Mouse (Mus musculus): ENCODE measurements around the gene Ltbp3. TPM values are rescaled to one million over a fixed set of nuclear protein-coding genes. Genes with fewer than 3 reads are reported as not detected.

Ltbp3 gene
- polyA plus RNA-seq, 1 experiment = 10.5 TPM

DNA sequence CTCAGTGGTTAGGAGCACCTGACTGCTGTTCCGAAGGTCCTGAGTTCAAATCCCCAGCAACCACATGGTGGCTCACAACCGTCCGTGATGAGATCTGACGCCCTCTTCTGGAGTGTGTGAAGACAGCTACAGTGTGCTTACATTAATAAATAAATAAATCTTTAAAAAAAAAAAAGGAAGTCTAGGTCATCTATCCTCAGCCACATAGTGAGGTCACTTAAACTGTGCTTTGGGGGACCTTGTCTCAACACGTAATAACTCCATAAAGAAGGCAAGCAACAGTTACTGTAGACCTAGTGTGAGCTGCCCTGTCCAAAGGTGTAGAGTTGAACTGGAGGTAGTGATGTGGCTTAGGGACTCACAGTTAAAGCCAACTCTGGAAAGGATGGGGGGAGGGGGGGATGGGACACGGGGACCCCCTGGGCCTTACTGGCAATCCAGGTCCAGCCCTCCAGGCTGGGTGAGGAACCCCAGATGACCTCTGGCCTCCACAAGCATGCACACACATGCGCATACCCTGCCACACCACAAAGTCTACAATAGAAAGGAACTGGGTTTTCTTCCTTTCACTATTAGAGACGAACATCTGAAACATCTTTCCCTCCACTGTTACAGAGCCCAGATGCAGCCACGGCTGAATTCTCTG, 36.8 kb downstream of the Ltbp3 start:
- Histone ChIP-seq H3K4me3 (replicated peaks; ENCODE audit: control insufficient read depth, low read depth, low read length) (no peak overlapping the region), H3K27ac (ENCODE audit: control insufficient read depth, insufficient read depth, low read depth, low read length, poor library complexity) (no peak overlapping the region), H3K4me1 (ENCODE audit: control insufficient read depth, insufficient read depth, low read length) (no peaks in the 10 kb centered on the region)
- WGBS = 54% methylated on average over 9 of the region's 9 CpGs
- no peak for TF ChIP-seq CTCF (IDR thresholded peaks at IDR 0.05; ENCODE audit: control insufficient read depth, insufficient read depth, low read length)
- TF ChIP-seq POLR2A (IDR thresholded peaks at IDR 0.05; ENCODE audit: borderline replicate concordance, control insufficient read depth, low read depth, low read length) = no peak

DNA sequence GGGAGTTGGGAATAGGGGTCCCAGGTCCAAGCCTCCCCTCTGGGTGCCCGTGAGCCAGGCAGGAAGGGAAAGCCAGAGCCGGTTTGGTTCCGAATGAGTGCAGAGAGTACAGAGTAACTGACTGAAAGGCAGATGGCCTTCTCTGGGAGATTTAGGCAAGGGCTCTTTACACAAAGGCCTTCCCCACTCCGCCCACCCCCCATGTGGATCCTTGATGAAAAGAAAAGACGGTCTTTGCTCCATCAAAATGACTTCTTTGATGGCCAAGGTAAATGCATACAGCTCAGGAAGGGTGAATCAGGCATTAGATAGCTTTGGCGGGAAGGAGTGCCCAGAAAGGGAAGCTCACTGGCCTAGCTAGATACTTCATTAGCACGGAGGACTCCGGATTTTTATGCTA, 37.6 kb downstream of the Ltbp3 start:
- 78% methylated on average over 8 of the region's 8 CpGs for WGBS
- no peak for TF ChIP-seq CTCF (IDR thresholded peaks at IDR 0.05; ENCODE audit: control insufficient read depth, insufficient read depth, low read length)
- TF ChIP-seq POLR2A (IDR thresholded peaks at IDR 0.05; ENCODE audit: borderline replicate concordance, control insufficient read depth, low read depth, low read length) = no peak
- H3K27ac ChIP-seq (ENCODE audit: control insufficient read depth, insufficient read depth, low read depth, low read length, poor library complexity) = no peak overlapping the region
- H3K4me1 ChIP-seq (ENCODE audit: control insufficient read depth, insufficient read depth, low read length) = no peaks in the 10 kb centered on the region
- no peak overlapping the region for H3K4me3 ChIP-seq (replicated peaks; ENCODE audit: control insufficient read depth, low read depth, low read length)

DNA sequence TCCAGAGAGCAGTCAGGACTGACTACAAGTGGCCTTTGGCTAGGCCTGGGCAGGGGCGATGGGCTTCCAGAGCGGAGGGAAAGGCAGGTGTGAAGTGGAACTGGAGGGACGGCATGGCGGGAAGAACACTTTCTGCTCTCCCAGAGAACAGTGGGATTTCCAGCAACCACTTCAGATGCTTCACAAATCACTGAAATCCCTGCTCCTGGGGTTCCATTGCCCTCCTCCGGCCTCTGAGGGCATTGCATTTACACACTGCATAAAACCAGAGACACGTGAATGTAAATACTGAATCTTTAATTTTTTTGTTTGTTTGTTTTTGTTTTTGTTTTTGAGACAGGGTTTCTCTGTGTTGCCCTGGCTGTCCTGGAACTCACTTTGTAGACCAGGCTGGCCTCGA, 39.5 kb downstream of the Ltbp3 start:
- WGBS = 63% methylated on average over 7 of the region's 7 CpGs
- H3K27ac ChIP-seq (ENCODE audit: control insufficient read depth, insufficient read depth, low read depth, low read length, poor library complexity) = no peak overlapping the region

DNA sequence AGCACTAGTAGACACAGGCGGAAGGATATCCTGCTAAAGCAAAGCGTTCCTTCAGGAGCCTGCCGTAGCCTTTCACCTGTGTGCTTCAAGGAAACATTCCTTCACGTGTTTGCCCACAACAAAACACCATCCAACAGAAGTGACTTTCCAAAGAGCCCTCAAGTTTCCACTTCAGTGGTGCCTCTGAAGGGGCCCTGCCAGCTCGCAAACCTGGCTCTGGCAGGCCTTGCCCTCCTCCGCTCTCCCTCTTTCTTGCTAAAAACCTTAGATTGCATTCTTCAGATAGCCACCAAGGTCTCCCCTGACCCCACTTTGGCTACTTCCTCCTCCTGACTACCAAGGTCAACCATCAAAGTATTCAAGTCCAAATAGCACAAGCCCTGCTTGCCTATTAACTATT, 40.8 kb downstream of the Ltbp3 start:
- 87% methylated on average over 6 of the region's 6 CpGs for WGBS
- H3K4me1 ChIP-seq (ENCODE audit: control insufficient read depth, insufficient read depth, low read length) = no peaks in the 10 kb centered on the region
- TF ChIP-seq CTCF (IDR thresholded peaks at IDR 0.05; ENCODE audit: control insufficient read depth, insufficient read depth, low read length) (no peak), POLR2A (IDR thresholded peaks at IDR 0.05; ENCODE audit: borderline replicate concordance, control insufficient read depth, low read depth, low read length) (no peak)

More for the DNA sequence above, 39.5 kb downstream of the Ltbp3 start:
- H3K4me1 ChIP-seq (ENCODE audit: control insufficient read depth, insufficient read depth, low read length) = no peaks in the 10 kb centered on the region
- no peak overlapping the region for H3K4me3 ChIP-seq (replicated peaks; ENCODE audit: control insufficient read depth, low read depth, low read length)
- no peak for TF ChIP-seq POLR2A (IDR thresholded peaks at IDR 0.05; ENCODE audit: borderline replicate concordance, control insufficient read depth, low read depth, low read length)
- 0 out of 2 replicates have a peak, but pooled peaks have one; percentile 15 for TF ChIP-seq CTCF (IDR thresholded peaks at IDR 0.05; ENCODE audit: control insufficient read depth, insufficient read depth, low read length)

DNA sequence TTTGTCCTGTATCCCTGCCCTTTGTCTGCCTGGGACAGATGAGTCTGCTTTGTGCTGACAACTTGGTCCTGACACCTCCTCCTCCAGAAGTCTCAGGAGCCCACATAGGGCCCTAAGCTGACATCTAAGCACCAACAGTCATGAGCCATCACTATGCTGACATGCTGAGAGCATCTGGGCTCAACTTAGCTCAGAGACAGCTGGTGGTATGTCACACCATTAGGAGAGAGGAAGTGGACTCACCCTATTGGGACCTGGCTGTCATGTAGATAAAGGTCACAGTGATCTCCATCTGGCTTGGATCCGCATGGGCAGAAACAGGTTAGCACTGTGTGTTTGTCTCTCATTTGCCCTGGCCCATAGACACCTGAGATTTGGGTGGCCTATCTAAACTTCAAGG, 41.4 kb downstream of the Ltbp3 start:
- 66% methylated on average over 1 of the region's 1 CpGs for WGBS
- Histone ChIP-seq H3K4me3 (replicated peaks; ENCODE audit: control insufficient read depth, low read depth, low read length) (no peak overlapping the region), H3K4me1 (ENCODE audit: control insufficient read depth, insufficient read depth, low read length) (no peaks in the 10 kb centered on the region; the same call in 1 of the 2 replicates), H3K27ac (ENCODE audit: control insufficient read depth, insufficient read depth, low read depth, low read length, poor library complexity) (no peak overlapping the region)
- TF ChIP-seq POLR2A (IDR thresholded peaks at IDR 0.05; ENCODE audit: borderline replicate concordance, control insufficient read depth, low read depth, low read length) (no peak), CTCF (IDR thresholded peaks at IDR 0.05; ENCODE audit: control insufficient read depth, insufficient read depth, low read length) (no peak)

More for the DNA sequence above, 40.8 kb downstream of the Ltbp3 start:
- H3K4me3 ChIP-seq (replicated peaks; ENCODE audit: control insufficient read depth, low read depth, low read length) = no peak overlapping the region
- H3K27ac ChIP-seq (ENCODE audit: control insufficient read depth, insufficient read depth, low read depth, low read length, poor library complexity) = no peak overlapping the region

DNA sequence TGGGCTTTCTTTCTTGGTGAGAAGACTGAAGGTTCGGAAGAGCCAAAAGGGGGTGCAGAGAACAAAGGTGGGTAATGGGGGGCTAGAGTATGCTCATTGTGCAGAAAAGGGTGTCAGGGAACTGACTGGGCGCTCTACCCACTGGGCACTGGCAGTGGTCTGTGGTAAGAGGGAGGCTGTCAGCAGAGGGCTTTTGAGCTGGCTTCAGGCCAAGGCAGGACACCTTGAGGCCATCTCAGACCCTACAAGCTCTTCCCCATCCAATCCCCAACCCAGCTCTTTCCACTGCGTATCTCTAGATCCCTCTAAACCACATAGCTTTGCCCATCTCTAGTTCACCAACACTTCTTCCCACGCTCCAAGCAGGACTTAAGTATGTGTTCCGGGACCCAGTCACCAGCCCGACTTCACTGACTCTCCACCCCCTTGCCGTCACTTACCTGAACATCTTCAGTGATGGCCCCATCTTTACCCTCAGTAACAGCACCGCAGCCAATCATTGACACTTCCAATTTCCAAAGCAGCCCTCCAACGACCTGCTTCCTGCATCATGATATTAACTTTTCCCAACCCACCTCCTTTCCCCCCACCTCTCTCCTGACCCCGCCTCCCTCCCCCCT, 44.4 kb downstream of the Ltbp3 start:
- no peak for TF ChIP-seq POLR2A (IDR thresholded peaks at IDR 0.05; ENCODE audit: borderline replicate concordance, control insufficient read depth, low read depth, low read length)
- TF ChIP-seq CTCF (IDR thresholded peaks at IDR 0.05; ENCODE audit: control insufficient read depth, insufficient read depth, low read length) = no peak
- 81% methylated on average over 10 of the region's 10 CpGs for WGBS

GRCm38 (mm10) chr19:5786441-5787114, 45.9 kb downstream of the Ltbp3 start:
- Histone ChIP-seq H3K27ac (ENCODE audit: control insufficient read depth, insufficient read depth, low read depth, low read length, poor library complexity) (peak overlapping the region; percentile 52), H3K4me3 (replicated peaks; ENCODE audit: control insufficient read depth, low read depth, low read length) (no peak overlapping the region), H3K4me1 (ENCODE audit: control insufficient read depth, insufficient read depth, low read length) (no peaks in the 10 kb centered on the region; the same call in 1 of the 2 replicates)
- 9% methylated on average over 12 of the region's 12 CpGs for WGBS
- TF ChIP-seq POLR2A (IDR thresholded peaks at IDR 0.05; ENCODE audit: borderline replicate concordance, control insufficient read depth, low read depth, low read length) (no peak), CTCF (IDR thresholded peaks at IDR 0.05; ENCODE audit: control insufficient read depth, insufficient read depth, low read length) (peak; percentile 93)

More for the DNA sequence above, 44.4 kb downstream of the Ltbp3 start:
- no peak overlapping the region for H3K27ac ChIP-seq (ENCODE audit: control insufficient read depth, insufficient read depth, low read depth, low read length, poor library complexity)
- no peak overlapping the region for H3K4me3 ChIP-seq (replicated peaks; ENCODE audit: control insufficient read depth, low read depth, low read length)
- H3K4me1 ChIP-seq (ENCODE audit: control insufficient read depth, insufficient read depth, low read length) = no peaks in the 10 kb centered on the region; the same call in 1 of the 2 replicates

DNA sequence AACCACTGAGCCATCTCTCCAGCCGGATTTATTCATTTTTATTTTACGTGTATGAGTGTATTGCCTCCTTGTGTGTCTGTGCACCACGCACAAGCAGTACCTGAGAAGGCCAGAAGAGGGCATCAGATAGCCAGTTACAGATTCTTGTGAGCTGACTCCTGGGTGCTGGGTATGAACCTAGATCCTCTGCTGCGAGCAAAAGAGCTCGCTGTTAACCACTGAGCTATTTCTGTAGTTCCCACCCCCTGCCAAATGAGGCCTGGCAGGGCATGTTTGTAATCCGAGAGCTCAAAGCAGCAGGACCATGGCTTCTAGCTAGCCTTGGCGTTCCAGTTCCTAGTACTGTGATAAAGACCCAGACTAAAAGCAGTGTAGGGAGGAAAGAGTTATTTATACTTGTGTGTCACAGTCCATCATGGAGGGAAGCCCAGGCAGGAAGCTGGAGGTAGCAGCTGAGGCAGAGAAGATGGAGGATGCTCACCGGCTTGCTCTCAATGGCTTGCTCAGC, 46.5 kb downstream of the Ltbp3 start:
- TF ChIP-seq CTCF (IDR thresholded peaks at IDR 0.05; ENCODE audit: control insufficient read depth, insufficient read depth, low read length) (peak; percentile 82), POLR2A (IDR thresholded peaks at IDR 0.05; ENCODE audit: borderline replicate concordance, control insufficient read depth, low read depth, low read length) (no peak)
- H3K27ac ChIP-seq (ENCODE audit: control insufficient read depth, insufficient read depth, low read depth, low read length, poor library complexity) = no peak overlapping the region
- H3K4me3 ChIP-seq (replicated peaks; ENCODE audit: control insufficient read depth, low read depth, low read length) = no peak overlapping the region
- WGBS = 8% methylated on average over 8 of the region's 8 CpGs
- no peaks in the 10 kb centered on the region; the same call in 1 of the 2 replicates for H3K4me1 ChIP-seq (ENCODE audit: control insufficient read depth, insufficient read depth, low read length)
